Mouse (Mus musculus): Measurements from ENCODE around the gene Ctcf.
"Not testable (repeated sequence)": the region's sequence is repeated elsewhere in the genome, so short reads cannot be mapped to it uniquely, and the experiment has no call there.

Gene Ctcf

DNA sequence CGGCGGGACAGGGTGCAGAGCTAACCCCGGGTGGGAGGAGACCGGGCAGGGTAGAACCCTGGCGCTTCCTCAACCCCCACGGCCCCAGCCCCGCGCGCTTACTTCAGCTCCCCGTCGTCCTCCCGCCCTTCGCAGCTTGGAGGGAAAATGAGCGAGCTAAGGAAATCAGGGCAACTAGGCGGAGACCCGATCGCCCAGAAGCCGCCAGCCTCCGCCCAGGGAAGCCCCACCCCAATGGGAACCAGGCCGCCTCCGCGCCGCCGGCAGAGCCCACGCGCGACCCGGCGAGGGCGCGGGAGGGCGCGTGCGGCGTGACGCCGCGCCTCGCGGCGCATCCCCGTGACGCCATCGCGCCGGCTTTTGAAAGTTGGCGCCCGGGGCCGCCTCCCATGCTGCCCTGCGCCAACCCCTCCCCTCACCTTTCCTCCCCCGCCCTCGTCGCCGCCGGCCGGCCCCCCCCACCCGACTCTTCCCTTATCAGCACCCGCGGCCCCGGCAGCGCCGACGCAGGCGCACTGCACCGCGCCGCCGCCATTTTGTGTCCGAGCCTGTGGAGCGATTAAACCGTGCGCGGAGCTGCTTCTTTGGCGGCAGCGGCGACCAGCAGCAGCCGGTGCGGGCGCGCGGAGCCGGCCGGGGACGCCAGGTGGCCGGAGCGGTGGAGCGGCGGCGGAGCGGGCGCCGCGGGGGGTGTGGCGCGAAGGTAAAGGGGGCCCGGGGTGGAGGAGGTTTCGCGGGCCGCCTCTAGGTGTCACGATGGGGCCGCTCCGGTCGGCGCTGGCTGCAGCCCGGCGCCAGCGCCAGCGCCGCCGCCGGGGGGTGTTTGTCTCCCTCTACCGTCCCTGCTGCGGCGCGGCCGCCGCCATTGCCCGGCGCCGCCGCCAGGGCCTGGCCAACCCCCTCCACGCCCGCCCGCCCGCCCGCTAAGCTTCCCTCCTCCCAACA lies at the start of gene Ctcf:
Gene Ctcf (plus strand): TSS at position 551 of the 945 bp plus-strand sequence.
- in situ Hi-C loops (cut with MboI): no loop called here

DNA sequence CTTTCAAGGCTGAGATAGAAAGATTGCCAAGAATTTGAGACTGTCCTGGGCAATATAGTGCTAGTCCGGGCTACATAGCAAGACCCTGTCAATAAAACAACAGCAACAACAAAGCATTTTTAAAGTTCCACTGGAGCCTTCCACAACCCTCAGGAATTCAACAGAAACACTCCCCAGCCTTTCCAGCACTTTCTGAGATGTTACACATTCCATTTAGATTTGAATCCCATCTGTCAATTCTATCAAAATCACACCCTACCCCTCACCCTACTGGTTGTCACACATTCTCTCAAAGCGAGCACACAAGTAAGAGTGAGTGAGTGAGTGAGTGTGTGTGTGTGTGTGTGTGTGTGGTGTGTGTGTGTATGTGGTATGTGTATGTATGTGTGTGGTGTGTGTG lies 43.9 kb upstream of the Ctcf start:
- in situ Hi-C loops (cut with MboI): no loop called here

DNA sequence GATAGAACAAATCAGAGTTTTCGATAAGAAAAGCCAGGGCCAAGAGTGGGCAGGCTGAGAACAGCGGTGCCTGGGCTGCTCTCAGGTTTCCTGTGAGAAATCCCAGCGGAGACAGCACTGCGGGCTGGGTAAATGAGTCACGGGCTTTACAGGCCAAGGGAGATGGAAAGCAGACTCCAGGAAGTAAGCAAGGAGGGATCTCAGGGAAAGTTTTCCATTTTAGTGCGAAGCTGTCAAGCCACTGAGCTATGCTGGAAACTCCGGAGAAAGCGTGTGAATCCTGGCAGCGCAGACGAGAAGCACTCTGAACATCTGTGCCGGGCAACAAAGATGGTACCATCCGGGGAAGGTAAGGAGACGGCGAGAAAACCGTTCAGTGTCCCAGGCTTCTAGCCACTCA lies 42.5 kb upstream of the Ctcf start:
- in situ Hi-C loops (cut with MboI): no loop called here

DNA sequence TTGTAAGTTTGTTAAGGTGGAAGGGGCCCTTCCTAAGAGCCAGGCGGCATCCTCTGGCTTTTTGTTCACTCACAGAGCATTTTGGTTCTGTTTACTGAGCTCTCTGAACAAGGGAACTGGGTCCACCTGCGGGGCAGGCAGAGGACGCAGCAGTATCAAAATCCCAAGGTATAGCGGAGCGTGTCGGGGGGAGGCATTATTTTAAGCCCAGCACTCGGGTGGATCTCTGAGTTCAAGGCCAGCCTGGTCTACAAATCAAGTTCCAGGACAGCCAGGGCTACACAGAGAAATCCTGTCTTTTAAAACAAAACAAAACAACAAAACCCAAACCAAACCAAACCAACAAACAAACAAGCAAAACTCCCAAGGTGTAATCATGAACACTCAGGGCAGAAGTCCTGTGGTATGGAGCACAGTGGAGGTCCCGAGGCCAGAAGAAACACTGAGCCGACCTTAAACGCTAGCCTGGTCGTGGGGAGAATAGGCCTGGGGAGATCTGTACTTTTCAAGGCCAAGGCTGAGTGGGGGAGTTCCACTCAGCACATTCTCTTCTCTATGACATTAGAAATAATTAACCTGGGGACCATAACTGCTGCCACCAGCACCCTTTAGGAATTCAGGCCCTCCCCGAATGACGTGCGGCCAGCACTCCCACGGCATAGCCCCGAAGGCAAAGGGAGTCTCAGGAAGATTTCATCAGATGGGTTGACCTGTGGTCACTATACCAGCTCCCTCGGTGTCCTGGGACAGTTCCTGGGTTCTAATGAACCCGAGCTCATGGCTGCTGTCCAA lies 41.7 kb upstream of the Ctcf start:
- in situ Hi-C loops (cut with MboI): no loop called here

DNA sequence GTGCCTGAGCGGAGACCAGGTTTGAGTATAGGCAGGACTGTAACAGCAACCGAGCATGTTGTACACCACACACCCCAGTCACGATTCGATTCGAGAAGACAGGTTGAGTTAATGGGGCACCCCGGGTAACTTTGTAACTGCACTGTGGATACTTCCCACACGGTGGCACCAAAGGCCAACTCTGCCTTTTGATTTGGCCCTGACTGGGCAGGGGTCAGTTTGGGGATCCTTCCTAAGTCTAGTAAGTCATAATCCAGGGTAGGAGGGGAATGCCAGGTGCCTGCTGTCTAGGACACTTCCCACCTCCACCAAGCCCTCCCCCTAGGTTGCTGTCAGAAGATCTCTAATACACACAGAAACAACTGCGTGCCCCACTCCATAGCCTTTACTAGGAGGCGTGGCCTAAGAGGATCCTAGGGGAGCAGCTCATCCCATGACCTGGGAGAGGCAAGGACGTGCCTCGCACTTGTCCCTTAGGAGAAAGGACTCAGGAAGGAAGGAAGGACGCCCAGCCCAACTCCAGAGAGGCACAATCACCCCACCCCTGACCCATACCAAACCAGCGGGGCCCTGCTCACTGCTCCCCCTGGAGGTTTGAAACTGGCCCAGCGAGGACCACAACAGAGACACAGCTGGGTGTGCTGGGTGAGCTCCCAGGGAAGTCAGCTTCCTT lies 39.9 kb upstream of the Ctcf start:
- in situ Hi-C loops (cut with MboI): no loop called here

DNA sequence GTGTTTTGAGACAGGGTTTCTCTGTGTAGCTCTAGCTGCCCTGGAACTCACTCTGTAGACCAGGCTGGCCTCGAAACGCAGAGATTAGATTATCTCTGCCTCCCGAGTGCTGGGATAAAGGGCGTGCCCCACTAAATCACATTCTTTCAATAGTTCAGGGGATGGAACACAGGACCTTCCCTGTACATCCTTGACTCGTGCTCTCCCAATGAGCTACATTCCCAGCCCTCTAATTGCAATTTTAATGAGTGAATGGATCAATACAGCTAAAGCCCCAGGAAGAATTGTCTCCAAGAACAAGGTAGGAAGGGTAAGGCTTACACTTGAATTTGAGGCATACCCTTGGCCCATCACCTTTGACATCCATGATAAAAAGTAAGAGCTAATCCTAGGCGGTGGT lies 37.6 kb upstream of the Ctcf start:
- in situ Hi-C loops (cut with MboI): no loop called here

DNA sequence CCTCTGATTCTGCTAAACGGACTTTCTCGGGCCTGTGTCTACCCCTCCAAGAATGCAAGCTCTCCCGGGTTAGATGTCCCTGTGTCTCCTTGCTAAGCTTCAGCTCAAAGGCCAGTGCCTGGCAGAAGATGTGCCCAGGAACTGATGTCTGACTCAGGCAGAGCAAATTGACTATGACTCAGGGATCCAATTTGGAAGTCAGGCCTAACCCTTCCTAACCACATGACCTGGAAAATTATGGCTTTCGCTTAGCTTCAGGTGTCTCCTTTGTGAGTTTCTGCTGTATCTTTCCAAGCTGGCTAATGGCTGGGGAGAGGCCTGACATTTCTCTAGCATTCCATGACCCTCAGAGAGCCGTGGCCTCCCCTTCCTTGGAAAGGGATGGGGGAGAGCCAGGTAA lies 35.1 kb upstream of the Ctcf start:
- in situ Hi-C loops (cut with MboI): no loop called here

DNA sequence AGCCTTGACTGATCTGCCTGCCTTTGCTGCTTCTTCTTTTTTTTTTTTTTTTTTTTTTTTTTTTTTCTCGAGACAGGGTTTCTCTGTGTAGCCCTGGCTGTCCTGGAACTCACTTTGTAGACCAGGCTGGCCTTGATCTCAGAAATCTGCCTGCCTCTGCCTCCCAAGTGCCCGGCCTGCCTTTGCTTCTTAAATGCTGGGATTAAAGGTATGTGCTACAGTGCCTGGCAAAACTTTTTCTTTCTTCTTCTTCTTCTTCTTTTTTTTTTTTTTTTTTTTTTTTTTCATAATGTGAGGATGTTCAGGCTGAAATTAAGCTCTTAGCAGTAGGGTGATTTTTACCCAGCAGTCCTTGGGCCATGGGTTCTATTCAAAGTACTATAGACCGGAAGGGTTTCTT lies 33.8 kb upstream of the Ctcf start:
- in situ Hi-C loops (cut with MboI): not testable (repeated sequence)

DNA sequence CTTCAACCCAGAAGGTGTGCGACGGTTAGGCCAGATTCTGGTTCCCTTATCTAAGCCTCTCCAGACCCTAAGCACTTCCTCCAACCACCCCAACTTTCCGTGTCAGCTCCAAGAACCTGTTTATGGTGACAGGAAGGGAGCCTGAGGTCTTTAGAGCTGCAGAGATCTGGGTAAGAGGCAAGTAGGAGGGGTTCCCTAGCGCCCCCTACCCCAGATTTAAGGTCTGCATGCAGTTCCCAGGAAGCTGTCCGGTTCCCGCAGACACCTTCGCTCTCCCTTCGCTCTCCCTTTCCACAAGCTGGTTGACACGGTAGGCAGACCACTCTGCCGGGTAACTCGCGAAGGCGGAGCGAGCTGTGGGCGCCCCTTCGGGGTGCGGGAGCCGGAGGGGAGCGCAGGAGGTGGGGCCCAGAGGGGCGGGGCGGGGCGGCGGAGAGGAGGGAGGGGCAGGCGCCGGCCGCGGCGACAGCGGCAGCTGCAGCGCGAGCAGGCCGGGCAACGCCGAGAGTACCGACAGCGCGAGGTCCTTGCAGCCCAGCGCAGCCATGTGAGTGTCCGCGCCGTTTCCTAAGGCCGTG lies 31.5 kb upstream of the Ctcf start, which contains the start of gene Ripor1:
Gene Ripor1 (plus strand): TSS at position 452 of the 578 bp plus-strand sequence.
- in situ Hi-C loops (cut with MboI): no loop called here

DNA sequence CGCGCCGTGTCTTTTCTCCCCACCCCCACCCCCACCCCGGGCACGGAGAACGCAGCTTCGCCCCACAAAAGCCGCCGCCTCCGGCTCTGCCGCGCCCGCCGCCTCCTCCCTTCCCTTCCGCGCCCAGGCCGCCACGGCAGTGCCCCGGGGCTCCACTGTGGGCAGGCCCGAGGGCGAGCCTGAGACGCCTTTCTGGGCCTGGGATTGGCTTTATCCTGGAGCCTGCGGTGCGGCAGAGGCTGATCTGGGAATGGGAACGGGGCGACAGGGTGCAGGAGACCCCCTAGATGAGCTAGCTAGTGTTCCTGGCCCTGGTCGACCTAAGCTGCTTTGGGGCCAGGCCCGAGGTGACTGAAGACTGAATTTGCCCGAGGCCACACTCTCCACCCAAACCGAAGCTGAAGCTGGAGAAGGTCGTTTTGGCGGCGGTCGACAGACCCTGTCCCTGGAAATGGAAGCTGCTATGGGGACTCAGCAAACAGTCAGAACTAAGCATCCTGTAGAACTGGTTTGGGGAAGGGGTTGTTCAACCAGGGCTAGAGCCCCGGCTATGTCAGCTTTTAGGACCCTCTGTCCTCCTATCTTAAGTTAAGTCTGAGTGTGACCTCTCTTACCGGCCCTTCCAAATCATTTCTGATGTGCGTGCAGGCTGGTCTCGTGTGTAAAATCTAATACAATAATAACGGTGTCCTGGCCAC lies 30.7 kb upstream of the Ctcf start:
- in situ Hi-C loops (cut with MboI): no loop called here

DNA sequence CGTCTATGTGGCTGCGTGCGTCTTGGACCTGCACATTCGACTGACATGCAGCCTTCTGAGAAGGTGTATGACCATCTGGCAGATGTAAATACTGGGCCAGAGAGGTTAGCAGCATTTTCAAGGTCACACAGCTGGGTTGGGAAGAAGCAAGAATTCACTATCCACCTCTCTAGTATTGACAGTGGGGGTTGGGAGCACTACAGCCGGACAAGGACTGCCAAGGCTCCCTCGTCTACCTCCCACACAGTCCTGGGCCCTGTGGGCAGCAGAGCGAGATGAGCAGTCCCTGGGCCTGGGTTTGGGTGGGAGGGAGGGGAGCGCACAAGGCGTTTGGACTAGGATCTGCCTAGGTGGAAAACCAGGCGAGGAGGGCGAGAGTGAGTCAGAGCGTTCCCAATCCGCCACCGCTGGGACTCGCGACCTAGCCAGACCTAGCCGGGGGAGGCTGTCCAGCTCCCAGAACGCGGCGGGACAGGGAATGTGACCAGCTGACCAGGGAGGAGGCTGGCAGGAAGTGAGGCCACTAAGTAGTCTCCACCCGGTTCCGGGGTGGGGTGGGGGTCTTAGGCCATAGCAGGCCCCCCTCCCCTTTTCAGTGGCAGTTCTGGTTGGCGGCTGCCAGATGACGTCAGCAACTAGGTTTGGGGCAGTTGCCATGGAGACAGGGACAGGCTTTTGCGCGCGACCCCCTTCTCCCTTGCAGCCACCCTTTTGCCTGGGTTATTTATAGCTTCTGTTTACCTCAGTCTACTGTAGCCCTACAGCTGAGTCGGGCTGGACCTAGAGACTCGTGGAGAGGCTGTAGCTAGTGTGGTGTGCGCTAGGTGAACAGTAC lies 30.0 kb upstream of the Ctcf start:
- in situ Hi-C loops (cut with MboI): no loop called here

DNA sequence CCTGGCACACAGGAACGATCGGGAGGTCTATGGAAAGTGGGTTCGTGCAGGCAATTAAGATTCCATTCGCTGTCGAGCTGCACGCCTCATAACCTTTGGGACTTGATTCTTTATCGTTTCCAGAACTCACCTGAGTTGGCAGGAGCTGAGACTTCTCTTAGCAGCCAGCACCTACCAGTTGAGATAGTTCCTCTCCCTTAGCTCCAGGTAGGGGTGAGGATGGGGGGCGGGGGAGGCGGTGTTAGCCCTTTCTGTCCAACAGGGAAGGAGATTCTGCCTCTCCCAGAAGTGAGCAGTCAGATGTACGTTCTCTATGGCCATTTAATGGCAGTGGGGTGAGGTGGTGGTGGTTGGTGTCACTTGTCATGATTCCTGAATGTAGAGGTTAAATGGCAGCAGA lies 29.3 kb upstream of the Ctcf start:
- in situ Hi-C loops (cut with MboI): no loop called here

DNA sequence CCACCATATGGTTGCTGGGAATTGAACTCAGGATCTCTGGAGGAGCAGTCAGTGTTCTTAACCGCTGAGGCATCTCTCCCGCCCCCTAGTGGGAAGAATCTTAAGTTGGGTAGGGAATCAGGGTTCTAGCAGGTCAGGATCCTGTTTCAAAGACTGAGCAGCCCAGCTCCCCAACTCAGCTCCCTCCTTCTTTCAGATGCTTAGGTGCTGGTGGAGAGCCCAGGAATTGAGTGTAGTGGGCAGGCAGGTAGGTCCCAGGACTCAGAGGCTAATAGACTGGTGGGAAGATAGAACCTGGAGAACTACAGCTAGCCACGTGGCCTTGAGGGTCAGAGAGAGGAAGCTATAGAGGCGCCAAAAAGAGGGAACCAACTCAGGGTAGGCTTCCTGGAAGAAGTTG lies 28.7 kb upstream of the Ctcf start:
- in situ Hi-C loops (cut with MboI): no loop called here

DNA sequence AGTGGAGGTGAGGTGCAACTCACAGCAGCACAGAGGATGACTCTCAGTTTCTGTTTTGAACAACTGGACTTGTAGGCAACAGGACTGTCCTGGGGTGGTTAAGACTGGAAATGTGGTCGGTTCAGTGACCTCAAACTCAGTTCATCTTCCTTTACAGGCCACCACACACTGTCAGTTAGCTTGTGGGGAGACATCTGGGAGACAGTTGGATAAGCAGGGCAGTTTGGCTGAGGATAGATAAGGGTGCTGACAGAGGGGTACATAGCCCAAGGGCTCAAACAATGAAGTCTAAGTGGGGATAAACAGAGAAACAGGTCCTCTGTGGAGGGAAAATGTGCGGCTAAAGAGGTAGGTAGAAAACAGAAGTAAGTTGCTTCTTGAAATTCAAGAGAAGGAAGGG lies 27.0 kb upstream of the Ctcf start:
- in situ Hi-C loops (cut with MboI): no loop called here

DNA sequence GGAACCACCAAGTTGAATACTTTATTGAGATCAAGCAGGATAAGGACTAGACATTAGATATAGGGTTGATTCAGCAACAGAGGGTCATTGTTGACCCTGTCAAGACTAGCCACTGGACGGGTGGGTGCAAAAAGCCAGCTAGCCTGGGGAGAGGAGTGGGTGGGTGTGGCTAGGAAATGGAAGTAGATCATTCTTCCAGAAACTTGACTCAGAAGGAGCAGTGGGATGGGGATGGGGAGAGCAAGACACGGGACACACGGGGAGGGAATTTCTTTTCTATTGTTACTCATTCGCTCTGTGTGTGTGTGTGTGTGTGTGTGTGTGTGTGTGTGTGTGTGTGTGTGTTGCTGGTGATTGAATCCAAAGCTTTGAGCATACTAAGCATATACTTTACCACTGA lies 26.6 kb upstream of the Ctcf start:
- in situ Hi-C loops (cut with MboI): no loop called here

DNA sequence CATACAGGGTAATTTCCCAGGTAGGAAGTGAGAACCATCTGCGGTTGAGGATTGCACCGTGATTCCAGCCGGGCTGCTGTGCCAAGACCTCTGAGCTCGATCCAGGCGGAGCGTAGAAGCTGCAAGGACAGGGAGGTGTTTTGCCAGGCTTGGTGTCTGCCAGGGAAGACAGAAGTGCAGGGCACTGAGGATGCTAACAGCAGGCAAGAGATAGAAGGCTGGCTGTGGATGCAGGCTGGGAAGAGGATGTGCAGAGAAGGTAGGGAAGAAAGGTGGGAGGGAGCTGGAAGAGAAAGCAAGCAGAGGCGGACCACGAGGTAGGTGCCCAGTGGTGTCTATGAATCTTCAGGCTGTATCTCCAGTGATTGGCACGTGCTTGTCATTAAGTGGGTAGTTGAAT lies 24.5 kb upstream of the Ctcf start:
- in situ Hi-C loops (cut with MboI): no loop called here

DNA sequence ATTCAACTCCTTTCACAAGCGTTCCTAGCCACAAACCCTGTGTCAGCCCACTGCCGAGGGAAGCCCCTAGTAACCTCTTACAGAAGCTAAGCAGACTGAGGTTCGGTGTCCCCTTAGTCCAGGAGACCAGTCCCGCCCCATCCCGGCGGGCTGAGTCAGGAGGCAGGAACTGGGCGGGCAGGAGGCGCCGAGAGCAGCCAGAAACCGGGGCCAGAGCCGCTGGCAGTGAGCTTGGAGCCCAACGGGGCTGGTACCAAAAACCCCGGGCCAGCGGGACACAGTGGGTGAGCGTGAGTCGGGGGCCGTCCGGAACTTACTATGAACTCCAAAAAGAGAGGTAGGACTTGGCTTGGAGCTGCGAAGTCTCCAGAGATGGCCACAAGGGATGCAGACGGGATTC lies 23.3 kb upstream of the Ctcf start:
- in situ Hi-C loops (cut with MboI): no loop called here

DNA sequence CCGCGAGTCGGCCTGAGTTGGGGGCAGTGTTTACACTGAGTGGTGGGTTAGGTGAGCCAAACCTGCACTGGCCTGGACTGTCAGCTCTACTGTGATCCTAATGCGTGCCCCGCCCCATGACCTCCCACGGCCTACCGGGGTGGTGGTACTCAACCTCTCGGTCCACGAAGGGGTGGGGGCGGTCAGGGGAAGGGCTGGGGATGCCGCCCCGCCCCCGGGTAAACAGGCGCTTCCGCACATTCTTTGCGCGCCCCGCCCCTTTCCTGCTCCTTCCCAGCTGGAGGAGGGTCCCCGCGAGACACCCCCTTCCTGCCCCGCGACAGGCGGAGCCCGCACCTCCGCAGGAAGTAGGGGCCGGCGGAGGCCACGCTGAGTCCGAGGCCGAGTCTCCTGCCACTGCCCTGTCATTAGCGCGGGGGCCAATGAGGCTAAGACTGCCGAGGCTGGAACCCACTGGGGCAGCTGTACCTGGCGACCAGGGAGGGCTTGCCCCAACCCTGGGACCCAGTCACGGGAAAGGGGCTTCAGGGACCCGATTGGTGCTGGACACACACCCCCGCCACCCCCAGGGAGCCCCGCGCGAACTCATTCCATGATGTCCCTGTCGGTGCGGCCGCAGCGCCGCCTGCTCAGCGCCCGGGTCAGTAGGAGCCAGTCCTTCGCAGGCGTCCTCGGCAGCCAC lies 22.4 kb upstream of the Ctcf start:
- in situ Hi-C loops (cut with MboI): no loop called here

DNA sequence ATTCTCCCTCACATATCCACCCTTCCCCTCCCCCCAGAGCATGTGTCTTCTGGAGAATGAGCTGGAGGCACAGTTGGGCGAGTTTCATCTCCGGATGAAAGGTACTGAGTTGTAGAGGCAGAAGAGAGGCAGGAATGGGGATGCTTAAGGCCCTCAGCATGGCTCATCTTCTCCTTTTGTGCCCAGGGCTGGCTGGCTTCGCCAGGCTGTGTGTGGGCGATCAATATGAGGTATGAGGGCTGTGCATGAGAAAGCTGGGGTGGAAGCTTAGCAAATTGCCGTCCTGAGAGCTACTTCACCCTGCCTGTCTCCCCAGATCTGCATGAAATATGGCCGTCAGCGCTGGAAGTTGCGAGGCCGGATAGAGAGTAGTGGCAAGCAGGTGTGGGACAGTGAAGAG lies 20.4 kb upstream of the Ctcf start:
- in situ Hi-C loops (cut with MboI): no loop called here

Data from mature B cell (primary cell).